Mouse (Mus musculus) embryonic fibroblast, embryonic 13.5 days (primary cell): ENCODE data around the gene Aldh3b2.

ENCODE experiments used
- CTCF ChIP-seq: IDR thresholded peaks from 2 replicates; pipeline ENCODE4 v1.5.1; 2011; ENCODE audit warnings: mild to moderate bottlenecking, control low read depth, low read length, moderate library complexity, borderline replicate concordance; ENCODE audit not compliant: insufficient read depth
- POLR2A ChIP-seq: IDR thresholded peaks from 2 replicates; pipeline ENCODE4 v1.6.1; 2011; ENCODE audit warnings: low read depth, mild to moderate bottlenecking, control low read depth, low read length, moderate library complexity

DNA sequence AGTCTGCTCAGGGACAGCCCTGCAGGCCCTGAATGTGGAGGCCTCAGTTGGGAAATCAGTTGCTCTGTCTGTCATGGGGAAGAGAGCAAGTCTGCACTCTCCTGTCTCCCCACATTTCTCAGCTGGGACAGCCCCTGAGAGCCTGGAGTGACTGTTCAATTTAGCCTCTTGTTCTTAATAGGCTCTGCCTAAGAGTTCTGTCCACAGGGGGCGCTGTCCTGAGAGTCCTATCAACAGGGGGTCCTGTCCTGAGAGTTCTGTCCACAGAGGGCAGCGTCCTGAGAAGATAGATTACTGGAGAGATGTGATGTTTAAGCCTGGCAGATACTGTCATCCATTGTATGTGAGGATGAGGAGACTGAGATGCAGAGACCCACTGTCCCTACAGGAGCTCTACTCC, 9.7 kb upstream of the Aldh3b2 start:
- TF ChIP-seq CTCF: no peak
- TF ChIP-seq POLR2A: no peak
